Mouse (Mus musculus) bone marrow macrophage, adult 2 months (primary cell): ENCODE results near the gene Ckm. TPM values are rescaled to one million over a fixed set of nuclear protein-coding genes. Genes with fewer than 3 reads are reported as not detected.

ENCODE experiments used
- H3K27ac ChIP-seq: 2 replicates; pipeline ENCODE4 v1.5.1; 2012; ENCODE audit warnings: low read depth, low read length; ENCODE audit not compliant: insufficient read depth
- H3K4me1 ChIP-seq: 2 replicates; pipeline ENCODE4 v1.6.1; 2012; ENCODE audit warnings: low read length; ENCODE audit not compliant: control insufficient read depth, insufficient read depth
- H3K4me3 ChIP-seq: 2 replicates; pipeline ENCODE4 v1.5.1; 2012; ENCODE audit warnings: mild to moderate bottlenecking, low read length, moderate library complexity; ENCODE audit not compliant: insufficient read depth
- CTCF ChIP-seq: IDR thresholded peaks from 2 replicates; pipeline ENCODE4 v1.5.1; 2012; ENCODE audit warnings: low read depth, mild to moderate bottlenecking, low read length, moderate library complexity
- POLR2A ChIP-seq: IDR thresholded peaks from 2 replicates; pipeline ENCODE4 v1.6.1; 2012; ENCODE audit warnings: mild to moderate bottlenecking, low read depth, low read length, borderline replicate concordance
- polyA plus RNA-seq: library from polyadenylated mRNA; stranded (reverse); fragments of >200 nt; gene quantifications from 2 replicates; pipeline ENCODE4 v1.2.4, GENCODE M21; 2012; ENCODE audit not compliant: missing spikeins, insufficient read depth, insufficient read length

Ckm gene
- polyA plus RNA-seq, 1 experiment = not detected

- TF ChIP-seq POLR2A (no peak), CTCF (no peak)
- Histone ChIP-seq H3K27ac (no peak overlapping the region), H3K4me3 (no peak overlapping the region)
Observed at GRCm38 (mm10) chr7:19388699-19389413, 15.7 kb upstream of the Ckm start.

GRCm38 (mm10) chr7:19394484-19394883 is 10.1 kb upstream of the Ckm start:
- Histone ChIP-seq H3K27ac (no peak overlapping the region), H3K4me1 (no peaks in the 10 kb centered on the region), H3K4me3 (no peak overlapping the region)
- TF ChIP-seq POLR2A = no peak
- TF ChIP-seq CTCF = no peak

More at GRCm38 (mm10) chr7:19388699-19389413, 15.7 kb upstream of the Ckm start:
- H3K4me1 ChIP-seq = no peaks in the 10 kb centered on the region

DNA sequence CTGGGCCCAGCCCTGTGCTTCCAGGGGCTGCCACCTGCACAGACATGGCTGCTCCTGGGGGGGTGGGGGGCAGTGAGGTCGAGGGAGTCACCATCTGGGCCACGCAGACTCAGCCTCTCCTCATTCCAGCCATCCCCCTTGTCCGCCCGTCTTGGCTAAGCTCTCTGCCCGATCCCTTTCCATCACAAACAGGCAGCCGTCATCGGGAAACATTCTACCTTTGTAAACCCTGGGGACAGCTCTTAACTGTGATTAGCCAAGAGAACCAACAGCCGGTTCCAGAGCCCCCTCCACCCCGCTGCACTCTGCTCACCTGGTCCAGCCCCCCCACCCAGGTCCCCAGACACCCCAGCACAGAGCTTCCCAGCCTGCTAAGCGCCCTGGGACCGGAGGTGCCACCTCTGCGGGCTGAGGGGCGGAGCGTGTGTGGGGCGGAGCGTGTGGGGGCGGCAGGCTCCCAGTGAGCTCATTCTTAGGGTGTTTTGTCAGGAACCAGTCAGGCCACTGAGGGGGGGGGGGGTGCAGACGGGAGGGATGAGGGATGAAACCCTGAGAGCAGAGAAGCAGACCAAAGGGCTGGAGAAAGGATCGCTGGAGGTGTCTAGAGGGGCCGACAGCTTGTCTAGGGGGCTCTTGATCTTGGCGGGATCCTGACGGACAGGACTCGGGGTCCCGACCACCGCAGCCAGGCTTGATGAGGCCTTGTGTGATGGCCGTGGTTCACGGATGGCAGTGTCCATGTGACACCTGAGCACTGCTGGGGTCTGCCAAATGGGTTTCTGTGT is 4.9 kb upstream of the Ckm start:
- no peak for TF ChIP-seq CTCF
- no peak for TF ChIP-seq POLR2A
- H3K4me3 ChIP-seq = no peak overlapping the region
- H3K27ac ChIP-seq = no peak overlapping the region
- no peaks in the 10 kb centered on the region for H3K4me1 ChIP-seq

GRCm38 (mm10) chr7:19400946-19401345 is 3.6 kb upstream of the Ckm start:
- Histone ChIP-seq H3K4me1 (no peaks in the 10 kb centered on the region), H3K27ac (no peak overlapping the region), H3K4me3 (no peak overlapping the region)
- TF ChIP-seq CTCF (peak; percentile 31), POLR2A (no peak)

GRCm38 (mm10) chr7:19402535-19403112 is 2.0 kb upstream of the Ckm start:
- Histone ChIP-seq H3K4me1 (no peaks in the 10 kb centered on the region), H3K4me3 (no peak overlapping the region), H3K27ac (no peak overlapping the region)
- TF ChIP-seq CTCF = no peak
- no peak for TF ChIP-seq POLR2A

- H3K27ac ChIP-seq = no peak within 1 kb of the TSS
- H3K4me1 ChIP-seq = no peaks in the 10 kb centered on the region
- TF ChIP-seq POLR2A = no peak
- peak within 1 kb of the TSS; percentile 44 for H3K4me3 ChIP-seq
Observed at GRCm38 (mm10) chr7:19403731-19404296, 762 bp upstream of the Ckm start, which contains the start of gene Klc3. TSS of gene Klc3 (minus strand) at chr7:19404104.

DNA sequence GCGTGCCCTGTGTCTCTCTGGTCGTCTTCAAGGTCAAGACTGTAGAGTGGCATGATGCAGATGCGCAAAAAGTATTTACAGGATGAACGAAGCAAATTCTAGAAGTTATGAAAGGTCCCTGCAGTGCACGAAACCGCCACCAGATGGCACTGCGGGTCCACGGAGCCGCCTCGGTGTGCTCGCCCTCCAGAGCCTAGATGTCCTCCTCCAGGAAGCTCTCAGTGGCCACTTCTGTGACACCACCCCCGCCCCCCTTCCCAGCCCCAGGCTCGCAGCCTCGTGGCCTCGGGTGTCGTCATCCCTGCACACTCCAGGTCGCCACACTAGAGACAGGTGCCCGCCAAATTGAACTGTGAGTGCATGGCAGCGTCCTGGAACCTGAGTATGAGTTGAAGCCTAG is 841 bp downstream of the Ckm start:
- TF ChIP-seq CTCF (peak; percentile 81), POLR2A (no peak)
- Histone ChIP-seq H3K4me3 (no peak overlapping the region), H3K4me1 (no peaks in the 10 kb centered on the region), H3K27ac (no peak overlapping the region)

GRCm38 (mm10) chr7:19409753-19410152 is 5.2 kb downstream of the Ckm start:
- Histone ChIP-seq H3K4me1 (no peaks in the 10 kb centered on the region), H3K4me3 (no peak overlapping the region), H3K27ac (no peak overlapping the region)
- no peak for TF ChIP-seq POLR2A
- TF ChIP-seq CTCF = no peak

- Histone ChIP-seq H3K4me1 (no peaks in the 10 kb centered on the region), H3K4me3 (no peak overlapping the region), H3K27ac (no peak overlapping the region)
- TF ChIP-seq CTCF (no peak), POLR2A (no peak)
Observed at GRCm38 (mm10) chr7:19410766-19411344, 6.3 kb downstream of the Ckm start.

GRCm38 (mm10) chr7:19411783-19412182 is 7.2 kb downstream of the Ckm start:
- H3K27ac ChIP-seq = no peak overlapping the region

More at GRCm38 (mm10) chr7:19411783-19412182, 7.2 kb downstream of the Ckm start:
- TF ChIP-seq POLR2A (no peak), CTCF (no peak)
- Histone ChIP-seq H3K4me3 (no peak overlapping the region), H3K4me1 (no peaks in the 10 kb centered on the region)
